Mouse (Mus musculus): ENCODE measurements around the gene Plac1. TPM values are rescaled to one million over a fixed set of nuclear protein-coding genes. Genes with fewer than 3 reads are reported as not detected.

Plac1 gene
- polyA plus RNA-seq, 1 experiment = not detected

DNA sequence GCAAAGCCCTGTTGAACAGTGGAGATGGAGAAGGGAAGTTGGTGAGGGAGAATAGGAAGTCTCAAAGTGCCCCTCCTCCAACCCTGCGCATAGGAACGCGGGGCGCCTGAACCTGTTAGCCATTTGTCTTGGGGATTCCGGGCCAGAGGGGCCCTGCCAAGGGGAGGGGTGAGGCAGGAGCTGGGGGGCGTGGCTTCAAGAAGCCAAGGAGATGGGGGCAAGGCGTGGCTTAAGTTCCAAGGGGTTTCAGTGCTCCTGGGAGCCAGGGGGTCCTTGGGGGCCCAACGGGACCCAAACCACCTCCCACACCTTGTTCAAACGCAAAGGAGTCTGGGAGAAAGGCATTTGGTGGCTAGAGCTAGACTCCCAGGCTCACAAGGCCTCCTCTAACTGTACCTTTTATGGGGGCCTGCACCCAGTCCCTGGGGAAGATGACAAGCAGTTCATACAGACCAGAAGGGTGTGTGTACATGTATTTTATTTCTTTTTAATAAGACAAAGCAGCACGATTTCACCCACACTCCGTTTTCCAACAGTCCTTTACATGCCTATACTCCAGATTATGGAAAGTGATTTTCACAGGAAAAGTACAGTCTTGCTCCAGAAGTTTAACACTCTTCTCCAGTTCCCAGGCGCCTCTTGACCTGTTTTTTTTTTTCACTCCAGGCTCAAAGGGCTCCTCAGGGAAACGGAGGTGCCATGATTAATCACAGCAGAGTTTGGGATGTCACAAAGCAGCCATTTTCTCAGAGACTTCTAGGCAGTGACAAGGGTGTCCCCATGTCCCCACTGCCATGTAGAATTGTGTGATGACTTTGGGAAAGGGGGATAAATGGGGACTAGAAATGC, 187.0 kb downstream of the Plac1 start:
- no peak overlapping the region for H3K27ac ChIP-seq (ENCODE audit: insufficient read depth, low read depth, low read length)
- H3K4me3 ChIP-seq (ENCODE audit: insufficient read depth, low read depth, low read length) = no peak overlapping the region
- H3K4me1 ChIP-seq (ENCODE audit: control insufficient read depth, insufficient read depth, low read length) = peaks cover 7% of the 10 kb centered on the region
- no peak for TF ChIP-seq CTCF (IDR thresholded peaks at IDR 0.05; ENCODE audit: insufficient read depth, low read depth, low read length)
- no peak for TF ChIP-seq POLR2A (IDR thresholded peaks at IDR 0.05; ENCODE audit: insufficient read depth, low read depth, low read length)
- 30% methylated on average over 13 of the region's 13 CpGs for WGBS

- TF ChIP-seq CTCF (IDR thresholded peaks at IDR 0.05; ENCODE audit: insufficient read depth, low read depth, low read length) = no peak
- no peak for TF ChIP-seq POLR2A (IDR thresholded peaks at IDR 0.05; ENCODE audit: insufficient read depth, low read depth, low read length)
These were observed 189.6 kb downstream of the Plac1 start for GRCm38 (mm10) chrX:53050353-53050752.

DNA sequence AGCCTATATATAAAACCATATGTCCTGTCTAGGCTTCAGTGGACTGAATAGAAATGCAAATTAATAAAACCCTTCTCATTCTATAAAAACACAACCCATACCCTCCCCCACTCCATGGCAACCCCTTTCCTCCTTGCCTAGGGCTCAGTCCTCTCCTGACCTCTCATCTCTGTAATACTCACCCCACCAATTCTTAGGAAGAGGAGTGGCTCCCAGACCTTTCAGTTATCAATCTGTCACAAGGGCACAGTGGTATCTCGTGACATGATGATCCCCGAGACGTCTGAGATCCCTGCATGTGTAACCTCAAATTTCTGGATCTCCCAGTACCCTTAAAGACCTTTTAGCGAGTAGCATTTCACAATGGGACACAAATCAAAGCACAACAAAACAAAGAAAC, 190.7 kb downstream of the Plac1 start:
- no peak for TF ChIP-seq CTCF (IDR thresholded peaks at IDR 0.05; ENCODE audit: insufficient read depth, low read depth, low read length)
- WGBS = 84% methylated on average over 4 of the region's 4 CpGs
- Histone ChIP-seq H3K27ac (ENCODE audit: insufficient read depth, low read depth, low read length) (no peak overlapping the region), H3K4me3 (ENCODE audit: insufficient read depth, low read depth, low read length) (no peak overlapping the region), H3K4me1 (ENCODE audit: control insufficient read depth, insufficient read depth, low read length) (no peaks in the 10 kb centered on the region)

More at GRCm38 (mm10) chrX:53050353-53050752, 189.6 kb downstream of the Plac1 start:
- H3K4me1 ChIP-seq (ENCODE audit: control insufficient read depth, insufficient read depth, low read length) = no peaks in the 10 kb centered on the region
- WGBS = 10% methylated on average over 8 of the region's 9 CpGs
- H3K27ac ChIP-seq (ENCODE audit: insufficient read depth, low read depth, low read length) = no peak overlapping the region
- no peak overlapping the region for H3K4me3 ChIP-seq (ENCODE audit: insufficient read depth, low read depth, low read length)

GRCm38 (mm10) chrX:53046911-53047310, 193.0 kb downstream of the Plac1 start:
- no peak for TF ChIP-seq CTCF (IDR thresholded peaks at IDR 0.05; ENCODE audit: insufficient read depth, low read depth, low read length)
- no peak for TF ChIP-seq POLR2A (IDR thresholded peaks at IDR 0.05; ENCODE audit: insufficient read depth, low read depth, low read length)
- 58% methylated on average over 2 of the region's 2 CpGs for WGBS
- H3K4me3 ChIP-seq (ENCODE audit: insufficient read depth, low read depth, low read length) = no peak overlapping the region
- H3K4me1 ChIP-seq (ENCODE audit: control insufficient read depth, insufficient read depth, low read length) = no peaks in the 10 kb centered on the region
- no peak overlapping the region for H3K27ac ChIP-seq (ENCODE audit: insufficient read depth, low read depth, low read length)

GRCm38 (mm10) chrX:53046033-53046432, 193.9 kb downstream of the Plac1 start:
- TF ChIP-seq CTCF (IDR thresholded peaks at IDR 0.05; ENCODE audit: insufficient read depth, low read depth, low read length) (no peak), POLR2A (IDR thresholded peaks at IDR 0.05; ENCODE audit: insufficient read depth, low read depth, low read length) (no peak)
- Histone ChIP-seq H3K27ac (ENCODE audit: insufficient read depth, low read depth, low read length) (no peak overlapping the region), H3K4me3 (ENCODE audit: insufficient read depth, low read depth, low read length) (no peak overlapping the region), H3K4me1 (ENCODE audit: control insufficient read depth, insufficient read depth, low read length) (no peaks in the 10 kb centered on the region)
- 81% methylated on average over 4 of the region's 4 CpGs for WGBS

DNA sequence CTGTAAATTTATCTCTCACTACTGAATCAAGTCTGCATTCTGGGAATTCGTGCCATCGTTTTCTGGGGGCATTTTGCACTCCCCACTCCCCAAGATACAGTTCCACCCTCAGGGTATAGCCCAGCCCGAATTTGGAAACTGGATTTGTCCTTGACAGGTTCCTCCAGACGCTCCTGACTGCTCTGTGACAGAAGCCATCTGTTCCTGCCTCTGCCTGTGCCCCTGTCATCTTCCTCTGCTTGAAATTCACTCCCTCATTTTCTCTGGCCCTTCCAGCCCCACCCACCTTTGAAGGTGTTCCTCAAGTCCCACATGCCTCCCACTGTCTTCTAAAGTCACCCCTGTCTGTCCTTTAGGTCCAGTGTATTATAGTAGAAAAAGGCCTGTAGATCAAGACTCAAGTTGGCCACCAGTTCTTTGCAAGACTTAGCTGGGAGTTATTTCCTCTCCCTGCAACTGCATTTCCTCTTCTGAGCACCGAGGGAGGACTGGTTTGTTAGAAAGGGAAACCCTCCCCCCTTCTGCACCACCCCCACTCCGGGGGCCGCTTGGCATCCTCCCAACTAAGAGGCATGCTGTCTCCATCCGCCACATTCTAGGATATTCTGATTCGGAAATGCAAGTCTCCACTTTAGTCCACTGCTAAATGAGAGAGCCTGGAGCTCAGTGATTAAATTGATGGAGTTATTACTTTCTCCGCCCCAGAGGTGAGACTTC, 194.6 kb downstream of the Plac1 start:
- Histone ChIP-seq H3K27ac (ENCODE audit: insufficient read depth, low read depth, low read length) (no peak overlapping the region), H3K4me1 (ENCODE audit: control insufficient read depth, insufficient read depth, low read length) (no peaks in the 10 kb centered on the region), H3K4me3 (ENCODE audit: insufficient read depth, low read depth, low read length) (no peak overlapping the region)
- 60% methylated on average over 10 of the region's 10 CpGs for WGBS
- TF ChIP-seq POLR2A (IDR thresholded peaks at IDR 0.05; ENCODE audit: insufficient read depth, low read depth, low read length) (no peak), CTCF (IDR thresholded peaks at IDR 0.05; ENCODE audit: insufficient read depth, low read depth, low read length) (no peak)

- WGBS = 71% methylated on average over 6 of the region's 6 CpGs
- TF ChIP-seq CTCF (IDR thresholded peaks at IDR 0.05; ENCODE audit: insufficient read depth, low read depth, low read length) (no peak), POLR2A (IDR thresholded peaks at IDR 0.05; ENCODE audit: insufficient read depth, low read depth, low read length) (no peak)
- H3K27ac ChIP-seq (ENCODE audit: insufficient read depth, low read depth, low read length) = no peak overlapping the region
These were observed 198.9 kb downstream of the Plac1 start for GRCm38 (mm10) chrX:53041006-53041405.

GRCm38 (mm10) chrX:53040138-53040537, 199.8 kb downstream of the Plac1 start:
- no peak overlapping the region for H3K27ac ChIP-seq (ENCODE audit: insufficient read depth, low read depth, low read length)
- no peaks in the 10 kb centered on the region for H3K4me1 ChIP-seq (ENCODE audit: control insufficient read depth, insufficient read depth, low read length)
- WGBS = 85% methylated on average over 6 of the region's 6 CpGs
- H3K4me3 ChIP-seq (ENCODE audit: insufficient read depth, low read depth, low read length) = no peak overlapping the region
- TF ChIP-seq CTCF (IDR thresholded peaks at IDR 0.05; ENCODE audit: insufficient read depth, low read depth, low read length) (no peak), POLR2A (IDR thresholded peaks at IDR 0.05; ENCODE audit: insufficient read depth, low read depth, low read length) (no peak)

More at GRCm38 (mm10) chrX:53041006-53041405, 198.9 kb downstream of the Plac1 start:
- no peaks in the 10 kb centered on the region for H3K4me1 ChIP-seq (ENCODE audit: control insufficient read depth, insufficient read depth, low read length)
- H3K4me3 ChIP-seq (ENCODE audit: insufficient read depth, low read depth, low read length) = no peak overlapping the region

DNA sequence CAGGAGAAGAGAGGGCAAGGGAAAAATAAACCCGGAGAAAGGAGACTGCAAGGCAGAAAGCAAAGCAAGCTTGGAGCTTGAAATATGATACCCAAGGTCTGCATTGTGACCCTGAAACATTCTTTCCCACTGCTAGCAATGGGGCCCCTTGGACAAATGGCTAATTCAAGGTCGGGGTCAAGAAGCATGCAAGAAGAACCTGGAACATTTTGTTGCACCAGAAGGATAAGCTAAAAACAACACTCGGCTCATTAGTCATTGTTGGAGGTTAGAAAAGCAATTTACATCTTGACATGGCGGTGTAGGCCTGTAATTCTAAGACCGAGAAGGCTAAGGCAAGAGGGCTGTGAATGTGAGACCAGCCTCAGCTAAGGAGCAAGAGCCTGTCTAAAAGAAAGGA, 200.3 kb downstream of the Plac1 start:
- no peak overlapping the region for H3K27ac ChIP-seq (ENCODE audit: insufficient read depth, low read depth, low read length)
- H3K4me3 ChIP-seq (ENCODE audit: insufficient read depth, low read depth, low read length) = no peak overlapping the region
- WGBS = 61% methylated on average over 5 of the region's 5 CpGs
- H3K4me1 ChIP-seq (ENCODE audit: control insufficient read depth, insufficient read depth, low read length) = no peaks in the 10 kb centered on the region
- TF ChIP-seq CTCF (IDR thresholded peaks at IDR 0.05; ENCODE audit: insufficient read depth, low read depth, low read length) = no peak
- no peak for TF ChIP-seq POLR2A (IDR thresholded peaks at IDR 0.05; ENCODE audit: insufficient read depth, low read depth, low read length)
